Mouse (Mus musculus) forebrain, embryonic 12.5 days (tissue): ENCODE measurements around the gene Rps15. TPM values are rescaled to one million over a fixed set of nuclear protein-coding genes. Genes with fewer than 3 reads are reported as not detected.

Experiments used
- ATAC-seq: fragments of 200-750 bp; cut with Nextera tagmentation; 2 replicates; pipeline ENCODE4 v1.8.0; 2017; ENCODE audit warnings: moderate TSS enrichment; ENCODE audit not compliant: low FRiP score
- H3K27ac ChIP-seq: fragments of 300-500 bp; sonication (generic); 2 replicates; pipeline ENCODE4 v1.5.1; 2016; ENCODE audit warnings: mild to moderate bottlenecking
- H3K27me3 ChIP-seq: fragments of 300-500 bp; sonication (generic); 2 replicates; pipeline ENCODE4 v1.6.1; 2016; ENCODE audit warnings: mild to moderate bottlenecking
- H3K36me3 ChIP-seq: fragments of 300-500 bp; sonication (generic); replicated peaks from 2 replicates; pipeline ENCODE4 v1.6.1; 2016; ENCODE audit warnings: mild to moderate bottlenecking
- H3K4me1 ChIP-seq: fragments of 300-500 bp; sonication (generic); 2 replicates; pipeline ENCODE4 v1.6.1; 2016
- H3K4me2 ChIP-seq: fragments of 300-500 bp; sonication (generic); 2 replicates; pipeline ENCODE4 v1.6.1; 2016; ENCODE audit warnings: mild to moderate bottlenecking, moderate library complexity
- H3K4me3 ChIP-seq: fragments of 300-500 bp; sonication (generic); replicated peaks from 2 replicates; pipeline ENCODE4 v1.5.1; 2016; ENCODE audit warnings: mild to moderate bottlenecking
- H3K9ac ChIP-seq: fragments of 300-500 bp; sonication (generic); 2 replicates; pipeline ENCODE4 v1.6.1; 2016; ENCODE audit warnings: mild to moderate bottlenecking
- H3K9me3 ChIP-seq: fragments of 300-500 bp; sonication (generic); 2 replicates; pipeline ENCODE4 v1.6.1; 2016
- WGBS: fragments of 180-500 bp; shearing (Covaris S2); methylation state at CpG from one replicate; pipeline ENCODE4 v1.1.7; 2016; 5-methylcytosine and 5-hydroxymethylcytosine counted together
- polyA plus RNA-seq: library from polyadenylated mRNA; unstranded; fragments of >200 nt; fragmentation: Nextera tagmentation; extraction: Ambion mirVana; gene quantifications from 2 replicates; pipeline ENCODE4 v1.2.1, GENCODE M21; 2016

The Rps15 gene
- polyA plus RNA-seq, 1 experiment from 2014 or later: 760 TPM

- 86% methylated on average over 8 of the region's 8 CpGs for WGBS
- H3K4me3 ChIP-seq: no peak overlapping the region
- no peaks in the 10 kb centered on the region for H3K27me3 ChIP-seq
- no peaks in the 10 kb centered on the region for H3K9me3 ChIP-seq
- no peak overlapping the region for H3K27ac ChIP-seq
- H3K4me1 ChIP-seq: peaks cover 4% of the 10 kb centered on the region; the same call in 1 of the 2 replicates
- no peak overlapping the region for H3K4me2 ChIP-seq
- peaks cover 98% of the 10 kb centered on the region for H3K36me3 ChIP-seq
- peak overlapping the region; percentile 36; the same call in 1 of the 2 replicates for H3K9ac ChIP-seq
- ATAC-seq: no peak
Observed at GRCm38 (mm10) chr10:80281921-80282371, 10.3 kb upstream of the Rps15 start.

DNA sequence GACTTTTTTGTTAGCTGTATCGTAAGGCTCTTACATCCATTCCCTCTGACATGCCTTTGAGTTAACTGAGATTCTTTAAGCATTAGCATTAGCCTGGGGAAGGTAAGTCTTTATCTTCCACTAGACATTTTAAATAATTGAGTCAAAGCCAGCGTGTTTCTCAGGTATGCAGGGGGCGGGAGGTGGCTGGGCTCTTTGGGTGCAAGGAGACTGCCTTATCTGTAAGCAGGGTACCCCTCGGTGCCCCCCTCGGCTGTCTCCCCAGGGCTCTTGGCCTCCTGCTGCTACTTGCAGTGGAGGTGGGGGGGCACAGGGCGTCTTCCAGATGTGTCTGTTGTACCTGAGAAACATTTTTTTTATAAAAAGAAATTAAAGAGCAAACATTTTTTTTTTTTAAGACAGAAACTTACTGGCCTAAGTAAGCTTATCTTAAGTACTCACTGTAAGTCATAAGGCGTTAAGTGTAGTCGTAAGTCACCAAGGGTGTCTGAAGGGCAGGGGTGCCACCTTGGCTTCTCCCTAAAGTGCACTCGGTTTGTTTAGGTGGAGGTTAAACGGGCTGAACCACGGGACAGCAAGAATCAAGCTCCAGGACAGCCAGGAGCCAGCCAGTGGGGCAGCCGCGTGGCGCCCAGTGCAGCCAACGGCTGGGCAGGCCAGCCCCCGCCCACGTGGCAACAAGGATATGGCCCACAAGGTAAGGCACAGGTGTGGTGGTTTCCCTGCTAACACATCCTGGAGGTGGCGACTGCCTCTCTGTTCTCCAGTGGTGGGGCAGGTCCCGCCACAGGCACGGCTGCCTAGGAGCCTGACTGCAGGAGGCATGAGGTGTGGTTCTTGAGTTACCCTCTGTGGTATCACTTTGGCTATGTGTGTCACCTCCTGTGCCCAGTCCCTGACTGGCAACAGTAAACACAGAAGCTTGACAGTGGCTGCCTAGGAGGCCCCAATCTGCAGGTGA, 9.5 kb upstream of the Rps15 start:
- Histone ChIP-seq H3K4me3 (no peak overlapping the region), H3K27me3 (no peaks in the 10 kb centered on the region), H3K9ac (peak overlapping the region; percentile 36; the same call in 1 of the 2 replicates), H3K9me3 (no peaks in the 10 kb centered on the region), H3K4me2 (no peak overlapping the region), H3K4me1 (peaks cover 4% of the 10 kb centered on the region; the same call in 1 of the 2 replicates), H3K36me3 (peaks cover 98% of the 10 kb centered on the region), H3K27ac (no peak overlapping the region)
- 90% methylated on average over 20 of the region's 20 CpGs for WGBS
- ATAC-seq: no peak

GRCm38 (mm10) chr10:80285222-80286070, 6.8 kb upstream of the Rps15 start:
- Histone ChIP-seq H3K36me3 (peaks cover 89% of the 10 kb centered on the region), H3K9ac (no peak overlapping the region), H3K9me3 (no peaks in the 10 kb centered on the region), H3K27ac (no peak overlapping the region), H3K4me3 (no peak overlapping the region), H3K27me3 (no peaks in the 10 kb centered on the region), H3K4me1 (peaks cover 4% of the 10 kb centered on the region; the same call in 1 of the 2 replicates), H3K4me2 (no peak overlapping the region)
- WGBS: 81% methylated on average over 9 of the region's 15 CpGs
- ATAC-seq: no peak

- H3K4me3 ChIP-seq: no peak overlapping the region
- no peak for ATAC-seq
- no peaks in the 10 kb centered on the region for H3K9me3 ChIP-seq
- no peak overlapping the region for H3K9ac ChIP-seq
- H3K27me3 ChIP-seq: no peaks in the 10 kb centered on the region
- H3K4me1 ChIP-seq: peaks cover 8% of the 10 kb centered on the region
- no peak overlapping the region for H3K27ac ChIP-seq
- H3K4me2 ChIP-seq: no peak overlapping the region
- WGBS: 92% methylated on average over 12 of the region's 12 CpGs
- peaks cover 63% of the 10 kb centered on the region for H3K36me3 ChIP-seq
Observed at GRCm38 (mm10) chr10:80288097-80288496, 4.2 kb upstream of the Rps15 start.

GRCm38 (mm10) chr10:80288657-80289056, 3.6 kb upstream of the Rps15 start:
- no peak overlapping the region for H3K4me3 ChIP-seq
- ATAC-seq: no peak
- peaks cover 14% of the 10 kb centered on the region for H3K4me1 ChIP-seq
- H3K9ac ChIP-seq: no peak overlapping the region
- no peak overlapping the region for H3K27ac ChIP-seq
- H3K36me3 ChIP-seq: peaks cover 61% of the 10 kb centered on the region
- H3K27me3 ChIP-seq: no peaks in the 10 kb centered on the region
- 68% methylated on average over 8 of the region's 8 CpGs for WGBS
- H3K9me3 ChIP-seq: no peaks in the 10 kb centered on the region
- H3K4me2 ChIP-seq: no peak overlapping the region

DNA sequence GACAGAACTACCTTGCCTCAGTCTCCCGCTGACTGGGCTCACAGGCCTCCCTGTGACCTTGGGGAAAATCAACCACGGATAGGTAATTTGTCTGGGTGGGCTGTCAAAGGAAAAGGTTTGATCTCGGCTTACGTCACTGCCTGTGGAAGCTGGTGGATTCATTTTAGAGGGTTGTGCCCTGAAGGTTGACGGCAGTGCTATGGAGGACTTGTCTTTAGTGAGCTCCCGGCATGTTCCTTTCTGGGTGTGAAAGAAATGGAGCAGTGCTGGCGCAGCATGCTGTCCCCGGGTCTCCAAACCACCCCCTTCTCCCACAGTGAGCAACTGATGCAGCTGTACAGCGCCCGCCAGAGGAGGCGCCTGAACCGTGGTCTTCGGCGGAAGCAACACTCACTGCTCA, 1.1 kb downstream of the Rps15 start:
- Histone ChIP-seq H3K9ac (peak overlapping the region; percentile 99), H3K4me2 (peak overlapping the region; percentile 96), H3K27me3 (no peaks in the 10 kb centered on the region), H3K27ac (peak overlapping the region; percentile 95), H3K9me3 (no peaks in the 10 kb centered on the region), H3K36me3 (peaks cover 30% of the 10 kb centered on the region), H3K4me3 (peak overlapping the region; percentile 69), H3K4me1 (peaks cover 56% of the 10 kb centered on the region)
- WGBS: 26% methylated on average over 14 of the region's 14 CpGs
- no peak for ATAC-seq

- peak overlapping the region; percentile 29; the same call in 1 of the 2 replicates for H3K9ac ChIP-seq
- 69% methylated on average over 4 of the region's 4 CpGs for WGBS
Observed at GRCm38 (mm10) chr10:80294311-80294710, 2.1 kb downstream of the Rps15 start.

GRCm38 (mm10) chr10:80294788-80295303, 2.6 kb downstream of the Rps15 start:
- Histone ChIP-seq H3K27ac (peak overlapping the region; percentile 95), H3K27me3 (no peaks in the 10 kb centered on the region), H3K36me3 (peaks cover 18% of the 10 kb centered on the region), H3K9me3 (no peaks in the 10 kb centered on the region), H3K4me2 (peak overlapping the region; percentile 62; the same call in 1 of the 2 replicates), H3K9ac (peak overlapping the region; percentile 13; the same call in 1 of the 2 replicates), H3K4me3 (no peak overlapping the region; the same call in 1 of the 2 replicates), H3K4me1 (peaks cover 67% of the 10 kb centered on the region)
- 52% methylated on average over 7 of the region's 7 CpGs for WGBS
- ATAC-seq: no peak

More at GRCm38 (mm10) chr10:80294311-80294710, 2.1 kb downstream of the Rps15 start:
- no peak for ATAC-seq
- Histone ChIP-seq H3K4me2 (peak overlapping the region; percentile 96), H3K9me3 (no peaks in the 10 kb centered on the region), H3K4me1 (peaks cover 62% of the 10 kb centered on the region), H3K36me3 (peaks cover 21% of the 10 kb centered on the region), H3K4me3 (peak overlapping the region; percentile 69; the same call in 1 of the 2 replicates), H3K27me3 (no peaks in the 10 kb centered on the region), H3K27ac (peak overlapping the region; percentile 95; the same call in 1 of the 2 replicates)

GRCm38 (mm10) chr10:80295618-80296425, 3.6 kb downstream of the Rps15 start, which contains the start of gene Apc2:
TSS of gene Apc2 (plus strand) at chr10:80295977.
- peak; percentile 54 for ATAC-seq
- peak within 1 kb of the TSS; percentile 95 for H3K27ac ChIP-seq
- H3K4me1 ChIP-seq: peaks cover 77% of the 10 kb centered on the region
- peak within 1 kb of the TSS; percentile 46 for H3K4me3 ChIP-seq
- peak within 1 kb of the TSS; percentile 62 for H3K4me2 ChIP-seq
- under 1% methylated on average over 26 of the region's 26 CpGs for WGBS
- peak within 1 kb of the TSS; percentile 69 for H3K9ac ChIP-seq
- H3K27me3 ChIP-seq: 0 out of 2 replicates have a peak, but pooled peaks cover 4% of the 10 kb centered on the region
- peaks cover 18% of the 10 kb centered on the region for H3K36me3 ChIP-seq
- no peaks in the 10 kb centered on the region for H3K9me3 ChIP-seq

GRCm38 (mm10) chr10:80296824-80297223, 4.6 kb downstream of the Rps15 start:
- Histone ChIP-seq H3K4me1 (peaks cover 84% of the 10 kb centered on the region), H3K4me3 (peak overlapping the region; percentile 46), H3K36me3 (peaks cover 20% of the 10 kb centered on the region), H3K27ac (peak overlapping the region; percentile 95), H3K27me3 (0 out of 2 replicates have a peak, but pooled peaks cover 9% of the 10 kb centered on the region), H3K9me3 (no peaks in the 10 kb centered on the region), H3K9ac (peak overlapping the region; percentile 69), H3K4me2 (peak overlapping the region; percentile 62)
- ATAC-seq: no peak
- WGBS: 80% methylated on average over 5 of the region's 5 CpGs
